Mouse (Mus musculus): ENCODE measurements around the gene Sh3pxd2a. TPM values are rescaled to one million over a fixed set of nuclear protein-coding genes. Genes with fewer than 3 reads are reported as not detected.

The Sh3pxd2a gene
- polyA plus RNA-seq, 1 experiment: 47.6 TPM

DNA sequence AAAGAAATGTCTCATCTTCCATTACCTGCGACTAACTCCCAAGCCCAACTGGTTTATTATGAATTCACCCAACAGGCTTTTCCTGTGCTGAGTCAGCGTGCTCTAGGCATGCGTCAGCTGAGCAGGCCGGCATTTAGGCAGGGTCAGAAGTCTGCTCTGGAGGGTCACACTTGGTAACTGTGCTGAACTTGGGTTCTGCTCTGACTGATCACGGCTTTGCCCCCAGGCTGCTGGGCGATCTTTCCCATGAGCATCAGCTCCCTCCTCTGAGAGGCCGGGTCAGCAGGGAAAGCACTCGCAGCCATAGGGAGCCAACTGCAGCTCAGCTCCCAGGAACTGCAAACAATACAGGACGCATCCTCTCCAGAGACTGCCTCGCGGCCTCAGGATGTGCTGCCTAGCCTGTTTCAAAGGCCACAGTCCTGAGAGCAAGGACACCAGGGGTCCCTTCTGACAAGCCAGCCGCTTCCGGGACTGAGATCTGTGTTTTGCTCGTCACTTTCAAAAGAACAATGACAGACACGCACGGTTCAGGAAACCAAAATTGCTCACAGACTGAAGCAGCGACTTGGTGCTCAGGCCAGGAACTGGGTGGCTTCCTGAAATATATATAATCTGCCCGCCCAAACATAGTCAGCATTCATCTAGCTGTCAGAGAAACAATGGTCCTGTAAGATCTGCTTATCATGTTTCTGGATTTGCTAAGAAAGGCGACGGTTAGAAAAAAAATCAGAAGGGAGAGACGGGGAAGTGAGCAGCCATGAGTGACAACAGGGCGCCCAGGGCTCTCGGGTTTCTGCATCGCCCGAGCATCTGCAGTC lies 46.5 kb upstream of the Sh3pxd2a start:
- Histone ChIP-seq H3K27ac (ENCODE audit: insufficient read depth, low read length) (no peak overlapping the region), H3K36me3 (ENCODE audit: control insufficient read depth, insufficient read depth, low read length, poor library complexity, severe bottlenecking) (no peaks in the 10 kb centered on the region)

GRCm38 (mm10) chr19:47510135-47510472 lies 45.9 kb upstream of the Sh3pxd2a start:
- Histone ChIP-seq H3K9me3 (replicated peaks; ENCODE audit: control insufficient read depth, insufficient read depth, low read length, poor library complexity, severe bottlenecking) (no peaks in the 10 kb centered on the region), H3K27ac (ENCODE audit: insufficient read depth, low read length) (no peak overlapping the region), H3K9ac (ENCODE audit: low read depth, poor library complexity, severe bottlenecking) (no peak overlapping the region), H3K4me3 (ENCODE audit: low read depth, low read length) (no peak overlapping the region), H3K36me3 (ENCODE audit: control insufficient read depth, insufficient read depth, low read length, poor library complexity, severe bottlenecking) (no peaks in the 10 kb centered on the region), H3K27me3 (ENCODE audit: control insufficient read depth, insufficient read depth, low read length, poor library complexity, severe bottlenecking) (no peaks in the 10 kb centered on the region), H3K4me1 (ENCODE audit: control insufficient read depth, insufficient read depth, low read length) (no peaks in the 10 kb centered on the region)
- TF ChIP-seq EP300 (IDR thresholded peaks at IDR 0.05; ENCODE audit: insufficient read depth, low read depth, low read length) (no peak), CTCF (IDR thresholded peaks at IDR 0.05; ENCODE audit: low read depth, low read length) (no peak), POLR2A (IDR thresholded peaks at IDR 0.05; ENCODE audit: insufficient read depth, low read length) (no peak)

More for the DNA sequence above, 46.5 kb upstream of the Sh3pxd2a start:
- TF ChIP-seq CTCF (IDR thresholded peaks at IDR 0.05; ENCODE audit: low read depth, low read length) (no peak), EP300 (IDR thresholded peaks at IDR 0.05; ENCODE audit: insufficient read depth, low read depth, low read length) (no peak), POLR2A (IDR thresholded peaks at IDR 0.05; ENCODE audit: insufficient read depth, low read length) (no peak)
- H3K9ac ChIP-seq (ENCODE audit: low read depth, poor library complexity, severe bottlenecking): no peak overlapping the region
- H3K27me3 ChIP-seq (ENCODE audit: control insufficient read depth, insufficient read depth, low read length, poor library complexity, severe bottlenecking): no peaks in the 10 kb centered on the region
- H3K4me3 ChIP-seq (ENCODE audit: low read depth, low read length): no peak overlapping the region
- H3K9me3 ChIP-seq (replicated peaks; ENCODE audit: control insufficient read depth, insufficient read depth, low read length, poor library complexity, severe bottlenecking): no peaks in the 10 kb centered on the region
- H3K4me1 ChIP-seq (ENCODE audit: control insufficient read depth, insufficient read depth, low read length): no peaks in the 10 kb centered on the region

DNA sequence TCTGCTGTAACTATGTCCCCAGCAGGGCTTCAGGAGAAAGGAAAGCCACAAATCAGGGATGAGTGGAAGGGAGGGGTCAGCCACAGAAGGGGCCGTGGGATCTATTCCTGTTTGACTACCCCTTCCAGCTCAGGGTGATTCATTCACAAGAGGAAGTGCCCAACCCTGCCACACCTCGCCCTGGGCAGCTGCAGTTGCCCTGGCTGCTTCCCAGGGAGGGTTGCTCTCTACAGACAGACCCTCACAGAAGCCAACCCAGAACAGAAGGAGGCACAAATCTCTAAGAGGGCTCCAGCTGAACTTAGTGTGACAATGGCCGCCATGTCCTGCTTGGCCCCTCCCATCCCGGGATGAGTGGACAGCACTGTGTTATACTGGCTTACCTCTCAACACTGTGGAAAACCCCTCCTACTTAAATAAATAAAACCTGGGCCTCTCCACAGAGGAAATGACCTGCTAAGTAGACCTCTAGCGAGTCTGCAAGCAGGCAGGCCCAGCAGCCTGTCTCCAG lies 44.6 kb upstream of the Sh3pxd2a start:
- TF ChIP-seq CTCF (IDR thresholded peaks at IDR 0.05; ENCODE audit: low read depth, low read length) (no peak), EP300 (IDR thresholded peaks at IDR 0.05; ENCODE audit: insufficient read depth, low read depth, low read length) (no peak), POLR2A (IDR thresholded peaks at IDR 0.05; ENCODE audit: insufficient read depth, low read length) (no peak)
- Histone ChIP-seq H3K36me3 (ENCODE audit: control insufficient read depth, insufficient read depth, low read length, poor library complexity, severe bottlenecking) (no peaks in the 10 kb centered on the region), H3K4me3 (ENCODE audit: low read depth, low read length) (no peak overlapping the region), H3K27ac (ENCODE audit: insufficient read depth, low read length) (no peak overlapping the region), H3K27me3 (ENCODE audit: control insufficient read depth, insufficient read depth, low read length, poor library complexity, severe bottlenecking) (no peaks in the 10 kb centered on the region), H3K9ac (ENCODE audit: low read depth, poor library complexity, severe bottlenecking) (no peak overlapping the region), H3K4me1 (ENCODE audit: control insufficient read depth, insufficient read depth, low read length) (no peaks in the 10 kb centered on the region), H3K9me3 (replicated peaks; ENCODE audit: control insufficient read depth, insufficient read depth, low read length, poor library complexity, severe bottlenecking) (no peaks in the 10 kb centered on the region)

- Histone ChIP-seq H3K9ac (ENCODE audit: low read depth, poor library complexity, severe bottlenecking) (no peak overlapping the region), H3K4me1 (ENCODE audit: control insufficient read depth, insufficient read depth, low read length) (no peaks in the 10 kb centered on the region), H3K27me3 (ENCODE audit: control insufficient read depth, insufficient read depth, low read length, poor library complexity, severe bottlenecking) (no peaks in the 10 kb centered on the region), H3K9me3 (replicated peaks; ENCODE audit: control insufficient read depth, insufficient read depth, low read length, poor library complexity, severe bottlenecking) (no peaks in the 10 kb centered on the region), H3K4me3 (ENCODE audit: low read depth, low read length) (no peak overlapping the region), H3K27ac (ENCODE audit: insufficient read depth, low read length) (no peak overlapping the region), H3K36me3 (ENCODE audit: control insufficient read depth, insufficient read depth, low read length, poor library complexity, severe bottlenecking) (no peaks in the 10 kb centered on the region)
- TF ChIP-seq POLR2A (IDR thresholded peaks at IDR 0.05; ENCODE audit: insufficient read depth, low read length) (no peak), EP300 (IDR thresholded peaks at IDR 0.05; ENCODE audit: insufficient read depth, low read depth, low read length) (no peak), CTCF (IDR thresholded peaks at IDR 0.05; ENCODE audit: low read depth, low read length) (no peak)
These were observed 44.0 kb upstream of the Sh3pxd2a start for GRCm38 (mm10) chr19:47508191-47508590.

- Histone ChIP-seq H3K36me3 (ENCODE audit: control insufficient read depth, insufficient read depth, low read length, poor library complexity, severe bottlenecking) (no peaks in the 10 kb centered on the region), H3K27me3 (ENCODE audit: control insufficient read depth, insufficient read depth, low read length, poor library complexity, severe bottlenecking) (no peaks in the 10 kb centered on the region), H3K4me3 (ENCODE audit: low read depth, low read length) (no peak overlapping the region), H3K27ac (ENCODE audit: insufficient read depth, low read length) (no peak overlapping the region), H3K9ac (ENCODE audit: low read depth, poor library complexity, severe bottlenecking) (no peak overlapping the region), H3K4me1 (ENCODE audit: control insufficient read depth, insufficient read depth, low read length) (no peaks in the 10 kb centered on the region), H3K9me3 (replicated peaks; ENCODE audit: control insufficient read depth, insufficient read depth, low read length, poor library complexity, severe bottlenecking) (no peaks in the 10 kb centered on the region)
- TF ChIP-seq CTCF (IDR thresholded peaks at IDR 0.05; ENCODE audit: low read depth, low read length): peak; percentile 10
- no peak for TF ChIP-seq EP300 (IDR thresholded peaks at IDR 0.05; ENCODE audit: insufficient read depth, low read depth, low read length)
These were observed 43.2 kb upstream of the Sh3pxd2a start for GRCm38 (mm10) chr19:47507128-47508121.
